Comparison of ENCODE assay signal across 9 mouse cellular contexts in genomic region chr10:121701296-121702248, GRCm38 (mm10). TPM values are rescaled to one million over a fixed set of nuclear protein-coding genes. Genes with fewer than 3 reads are reported as not detected.
DNase-seq lines count a peak whose midpoint lies in the region; ATAC-seq and TF ChIP-seq lines count a peak whose summit lies in the region.
"Had no signal": no experiment of that assay in that cellular context is flagged by ENCODE, and none has a peak within 500 bp of the region (broad histone marks: within the 10 kb centered on the region; RNA-seq: fewer than 3 reads in every experiment).

No protein-coding gene starts in this region.

- no peak for TF ChIP-seq POLR2A in thymus, adult 2 months (IDR thresholded peaks at IDR 0.05; ENCODE audit: control insufficient read depth, extremely low read depth, insufficient read depth, low read length, poor library complexity)
- no peak for TF ChIP-seq POLR2A in cortical plate, adult 2 months (IDR thresholded peaks at IDR 0.05; ENCODE audit: extremely low read depth, insufficient read depth, low read length)

- no peaks in the 10 kb centered on the region for H3K4me1 ChIP-seq in forebrain, embryonic 15.5 days
- no peaks in the 10 kb centered on the region for H3K4me1 ChIP-seq in forebrain, embryonic 10.5 days
- no peaks in the 10 kb centered on the region for H3K4me1 ChIP-seq in thymus, adult 2 months (replicated peaks; ENCODE audit: control insufficient read depth, insufficient read depth, low read length)
- peaks cover 2% of the 10 kb centered on the region for H3K4me1 ChIP-seq in cortical plate, adult 2 months (ENCODE audit: control insufficient read depth, insufficient read depth, low read length)
- no peaks in the 10 kb centered on the region for H3K4me1 ChIP-seq in hindbrain, embryonic 14.5 days (replicated peaks; ENCODE audit: control insufficient read depth, insufficient read depth, low read length)
- H3K4me1 ChIP-seq in liver, postnatal 0 days (ENCODE audit: insufficient read depth) = 0 out of 2 replicates have a peak, but pooled peaks cover 5% of the 10 kb centered on the region
- H3K4me1 ChIP-seq: hindbrain, embryonic 15.5 days had no signal

- no peak overlapping the region for H3K27ac ChIP-seq in forebrain, embryonic 15.5 days (replicated peaks)
- H3K27ac ChIP-seq in forebrain, embryonic 10.5 days = no peak overlapping the region
- H3K27ac ChIP-seq in thymus, adult 2 months (ENCODE audit: control insufficient read depth, insufficient read depth, low read length) = no peak overlapping the region
- H3K27ac ChIP-seq in cortical plate, adult 2 months (ENCODE audit: insufficient read depth, low read length) = no peak overlapping the region
- no peak overlapping the region for H3K27ac ChIP-seq in hindbrain, embryonic 14.5 days
- H3K27ac ChIP-seq in liver, postnatal 0 days (ENCODE audit: low read depth) = no peak overlapping the region
- H3K27ac ChIP-seq: hindbrain, embryonic 15.5 days had no signal

- TF ChIP-seq CTCF in thymus, adult 2 months (IDR thresholded peaks at IDR 0.05; ENCODE audit: borderline replicate concordance, control insufficient read depth, extremely low read depth, insufficient read depth, low read length, poor library complexity) = no peak
- peak; percentile 57 for TF ChIP-seq CTCF in cortical plate, adult 2 months (IDR thresholded peaks at IDR 0.05; ENCODE audit: extremely low read depth, insufficient read depth, low read length)
- TF ChIP-seq CTCF in liver, postnatal 0 days (IDR thresholded peaks at IDR 0.05; ENCODE audit: low read depth) = peak; percentile 68

- H3K4me3 ChIP-seq in forebrain, embryonic 15.5 days = no peak overlapping the region
- H3K4me3 ChIP-seq in forebrain, embryonic 10.5 days = no peak overlapping the region
- no peak overlapping the region for H3K4me3 ChIP-seq in thymus, adult 2 months (ENCODE audit: control insufficient read depth, insufficient read depth, low read length)
- H3K4me3 ChIP-seq in cortical plate, adult 2 months (ENCODE audit: insufficient read depth, low read length) = no peak overlapping the region
- no peak overlapping the region for H3K4me3 ChIP-seq in hindbrain, embryonic 14.5 days (replicated peaks; ENCODE audit: low read length)
- H3K4me3 ChIP-seq in liver, postnatal 0 days (ENCODE audit: low read depth, low read length) = no peak overlapping the region
- H3K4me3 ChIP-seq: hindbrain, embryonic 15.5 days had no signal

- ATAC-seq in forebrain, embryonic 15.5 days (replicated peaks) = 0 out of 2 replicates have a peak, but pooled peaks have one; percentile 38
- no peak for ATAC-seq in hindbrain, embryonic 14.5 days (ENCODE audit: low FRiP score)
- no peak for ATAC-seq in liver, postnatal 0 days

- 61% methylated on average over 11 of the region's 11 CpGs for WGBS in forebrain, embryonic 15.5 days
- 71% methylated on average over 11 of the region's 11 CpGs for WGBS in forebrain, embryonic 10.5 days
- WGBS in thymus, adult 2 months = 21% methylated on average over 11 of the region's 11 CpGs
- WGBS in hindbrain, embryonic 14.5 days = 66% methylated on average over 11 of the region's 11 CpGs
- 44% methylated on average over 11 of the region's 11 CpGs for WGBS in liver, postnatal 0 days (ENCODE audit: insufficient replicate concordance)

- no peaks in the 10 kb centered on the region for H3K27me3 ChIP-seq in forebrain, embryonic 15.5 days
- no peaks in the 10 kb centered on the region for H3K27me3 ChIP-seq in forebrain, embryonic 10.5 days (ENCODE audit: poor library complexity, severe bottlenecking)
- H3K27me3 ChIP-seq in thymus, adult 2 months (ENCODE audit: control insufficient read depth, insufficient read depth, low read length) = no peaks in the 10 kb centered on the region
- no peaks in the 10 kb centered on the region for H3K27me3 ChIP-seq in hindbrain, embryonic 14.5 days (ENCODE audit: control insufficient read depth, insufficient read depth, low read length)
- no peaks in the 10 kb centered on the region for H3K27me3 ChIP-seq in liver, postnatal 0 days (ENCODE audit: insufficient read depth, low read length)
- H3K27me3 ChIP-seq in splenic B cell, adult 2 months (ENCODE audit: control insufficient read depth, insufficient read depth, low read length, poor library complexity, severe bottlenecking) = no peaks in the 10 kb centered on the region
- H3K27me3 ChIP-seq: hindbrain, embryonic 15.5 days had no signal

- no peaks in the 10 kb centered on the region for H3K36me3 ChIP-seq in forebrain, embryonic 15.5 days
- no peaks in the 10 kb centered on the region for H3K36me3 ChIP-seq in forebrain, embryonic 10.5 days (replicated peaks)
- no peaks in the 10 kb centered on the region for H3K36me3 ChIP-seq in thymus, adult 2 months (ENCODE audit: control insufficient read depth, insufficient read depth, low read length)
- no peaks in the 10 kb centered on the region for H3K36me3 ChIP-seq in hindbrain, embryonic 14.5 days (replicated peaks; ENCODE audit: control insufficient read depth, insufficient read depth)
- no peaks in the 10 kb centered on the region for H3K36me3 ChIP-seq in liver, postnatal 0 days (replicated peaks; ENCODE audit: insufficient read depth, low read length)
- H3K36me3 ChIP-seq in splenic B cell, adult 2 months (ENCODE audit: control insufficient read depth, insufficient read depth, low read length, poor library complexity, severe bottlenecking) = no peaks in the 10 kb centered on the region
- H3K36me3 ChIP-seq: hindbrain, embryonic 15.5 days had no signal

- TF ChIP-seq EP300 in liver, postnatal 0 days (IDR thresholded peaks at IDR 0.05; ENCODE audit: low read depth) = no peak

- no peak overlapping the region for H3K4me2 ChIP-seq in forebrain, embryonic 15.5 days (replicated peaks)
- H3K4me2 ChIP-seq in hindbrain, embryonic 14.5 days (replicated peaks) = no peak overlapping the region
- 0 out of 2 replicates have a peak overlapping the region, but pooled peaks have one; percentile 22 for H3K4me2 ChIP-seq in liver, postnatal 0 days (ENCODE audit: low read depth, low read length)
- H3K4me2 ChIP-seq: hindbrain, embryonic 15.5 days had no signal

- H3K9me3 ChIP-seq in forebrain, embryonic 15.5 days = no peaks in the 10 kb centered on the region
- H3K9me3 ChIP-seq in forebrain, embryonic 10.5 days = peaks cover 5% of the 10 kb centered on the region; the same call in 1 of the 2 replicates
- no peaks in the 10 kb centered on the region for H3K9me3 ChIP-seq in hindbrain, embryonic 14.5 days (ENCODE audit: control insufficient read depth, low read length)
- no peaks in the 10 kb centered on the region for H3K9me3 ChIP-seq in liver, postnatal 0 days (ENCODE audit: low read length)
- H3K9me3 ChIP-seq: hindbrain, embryonic 15.5 days had no signal

- H3K9ac ChIP-seq in forebrain, embryonic 15.5 days (replicated peaks) = no peak overlapping the region
- no peak overlapping the region for H3K9ac ChIP-seq in hindbrain, embryonic 14.5 days
- H3K9ac ChIP-seq in liver, postnatal 0 days (replicated peaks) = no peak overlapping the region
- H3K9ac ChIP-seq: hindbrain, embryonic 15.5 days had no signal

- DNase-seq in forebrain, embryonic 10.5 days (ENCODE audit: extremely low spot score, low spot score) = no peak
- DNase-seq in thymus, adult 2 months = peak; percentile 14
- DNase-seq in thymus, adult 18-20 months = no peak
- DNase-seq in hindbrain, embryonic 14.5 days (ENCODE audit: low spot score) = peak; percentile 86
- DNase-seq in liver, postnatal 0 days = peak; percentile 28
- peak; percentile 66 for DNase-seq in splenic B cell, adult 2 months (ENCODE audit: low read depth, low spot score)

RNA-seq across cellular contexts. Expression of gene BC048403, which starts 38.2 kb away (rescaled TPM):
- polyA plus RNA-seq in forebrain, embryonic 15.5 days (2015; fragmentation: Nextera tagmentation; extraction: Ambion mirVana) = 2.5 and 3.2 TPM in 2 replicates
- polyA plus RNA-seq in forebrain, embryonic 10.5 days (2016; fragmentation: Nextera tagmentation; extraction: Ambion mirVana) = 3.3 and 3.5 TPM in 2 replicates
- polyA plus RNA-seq in thymus, adult 2 months (2012; rRNA removed) = 4.4 and 5.3 TPM in 2 replicates
- polyA plus RNA-seq in cortical plate, adult 2 months (2012; rRNA removed) = 7.6 and 8.6 TPM in 2 replicates
- polyA plus RNA-seq in hindbrain, embryonic 14.5 days (2014; fragmentation: Nextera tagmentation; extraction: Ambion mirVana) = 2.8 and 3.0 TPM in 2 replicates
- polyA plus RNA-seq in liver, postnatal 0 days (2015; fragmentation: Nextera tagmentation; extraction: Ambion mirVana) = 1.6 and 1.9 TPM in 2 replicates

Comparison
In these comparisons a context has a peak if more than half of its experiments do, and no peak if none do; other contexts are left out.
1. DNase-seq: peak in thymus, adult 2 months (single experiment), hindbrain, embryonic 14.5 days (single experiment), liver, postnatal 0 days (single experiment) and splenic B cell, adult 2 months (single experiment); none in forebrain, embryonic 10.5 days (single experiment) and thymus, adult 18-20 months (0 of 2).